Mouse (Mus musculus) CH12.LX (cell line): ENCODE measurements around the gene Gm21915.

Source experiments
- CHD2 ChIP-seq: IDR thresholded peaks from 2 replicates; pipeline ENCODE4 v1.6.1; 2011; ENCODE audit warnings: low read length, improper control_type of control experiment
- CTCF ChIP-seq, 2 experiments: IDR thresholded peaks in 1 of 2; conservative IDR thresholded peaks in 1 of 2; 2 replicates each; pipeline ENCODE4 v1.5.1; 2011 to 2012; ENCODE audit warnings: low read depth in 2 of 2, low read length in 2 of 2, improper control_type of control experiment in 1 of 2, inconsistent platforms in 1 of 2, mild to moderate bottlenecking in 1 of 2, moderate library complexity in 1 of 2
- EP300 ChIP-seq: IDR thresholded peaks from 2 replicates; pipeline ENCODE4 v1.6.1; 2011; ENCODE audit warnings: low read length, improper control_type of control experiment
- POLR2A ChIP-seq: IDR thresholded peaks from 2 replicates; pipeline ENCODE4 v1.6.1; 2011; ENCODE audit warnings: low read depth, mild to moderate bottlenecking, improper control_type of control experiment, low read length
- SMC3 ChIP-seq: IDR thresholded peaks from 2 replicates; pipeline ENCODE4 v1.6.1; 2011; ENCODE audit warnings: low read depth, low read length, improper control_type of control experiment
- TBP ChIP-seq: conservative IDR thresholded peaks from 2 replicates; pipeline ENCODE4 v1.6.1; 2011; ENCODE audit warnings: low read depth, low read length, improper control_type of control experiment
- USF1 ChIP-seq: IDR thresholded peaks from 2 replicates; pipeline ENCODE4 v1.6.1; 2014; ENCODE audit warnings: low read depth, mild to moderate bottlenecking, inconsistent platforms, low read length, improper control_type of control experiment
- ZC3H11A ChIP-seq: IDR thresholded peaks from 2 replicates; pipeline ENCODE4 v1.6.1; 2012; ENCODE audit warnings: low read depth, mild to moderate bottlenecking, inconsistent platforms, low read length, improper control_type of control experiment
- ZNF384 ChIP-seq: IDR thresholded peaks from 2 replicates; pipeline ENCODE4 v1.6.1; 2012; ENCODE audit warnings: low read depth, low read length, improper control_type of control experiment, inconsistent platforms

- TF ChIP-seq CTCF (conservative IDR thresholded peaks at IDR 0.05 in 1 of 2, IDR thresholded peaks at IDR 0.05 in 1 of 2; ENCODE audit: low read depth in 2 of 2, low read length in 2 of 2) (no peak), ZNF384 (no peak), EP300 (no peak), POLR2A (no peak), ZC3H11A (no peak), SMC3 (no peak), TBP (no peak), CHD2 (no peak), USF1 (no peak)
Measured at GRCm38 (mm10) chr9:40687553-40687952, 17.1 kb downstream of the Gm21915 start.
